Mouse (Mus musculus): ENCODE measurements at regions not wholly inside any gene's neighbourhood (a gene's known extent, or its start where the extent isn't known, plus 50 kb on each side); places are given as distances from the start of the nearest gene placed in this dataset.

DNA sequence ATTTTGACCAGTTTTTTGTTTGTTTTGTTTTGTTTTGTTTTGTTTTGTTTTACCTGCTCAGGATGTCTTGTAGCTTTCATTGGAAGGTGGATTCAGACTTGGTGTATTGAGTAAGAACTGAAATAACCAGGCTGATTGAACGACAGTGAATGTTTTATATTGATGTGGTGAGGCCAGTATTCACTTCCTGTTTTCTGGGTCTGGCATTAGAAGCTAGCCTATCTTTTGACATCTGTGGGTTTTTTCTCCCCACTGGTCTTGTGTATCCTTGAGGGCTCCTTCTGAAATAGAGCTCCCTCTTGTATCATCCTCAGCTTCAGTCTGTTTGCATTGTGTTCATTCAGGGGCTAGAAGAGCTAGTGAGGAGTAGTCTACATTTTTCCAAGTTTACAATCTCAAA is 175.5 kb downstream of the 1700129C05Rik start:
- no peak for DNase-seq (ENCODE audit: low read depth)

DNA sequence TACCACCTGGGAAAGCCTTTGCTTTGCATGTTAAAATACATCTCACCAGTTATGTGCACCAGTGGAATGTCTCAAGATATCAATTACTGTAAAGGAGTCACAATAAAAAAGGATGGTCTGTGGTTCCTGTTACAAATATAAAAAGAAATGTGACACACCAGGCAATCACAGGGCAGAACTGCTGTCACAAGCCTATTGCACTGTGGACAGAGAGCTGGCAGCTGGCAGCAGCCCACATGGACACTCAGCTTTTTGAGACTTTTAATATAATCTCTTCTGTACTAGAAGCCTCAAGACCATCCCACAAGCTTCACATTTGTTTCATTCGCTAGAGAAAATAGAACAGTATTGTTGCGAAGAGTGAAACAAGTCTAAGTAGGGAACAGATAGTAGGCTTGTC is 197.7 kb downstream of the 1700129C05Rik start:
- DNase-seq (ENCODE audit: low read depth), result no peak

DNA sequence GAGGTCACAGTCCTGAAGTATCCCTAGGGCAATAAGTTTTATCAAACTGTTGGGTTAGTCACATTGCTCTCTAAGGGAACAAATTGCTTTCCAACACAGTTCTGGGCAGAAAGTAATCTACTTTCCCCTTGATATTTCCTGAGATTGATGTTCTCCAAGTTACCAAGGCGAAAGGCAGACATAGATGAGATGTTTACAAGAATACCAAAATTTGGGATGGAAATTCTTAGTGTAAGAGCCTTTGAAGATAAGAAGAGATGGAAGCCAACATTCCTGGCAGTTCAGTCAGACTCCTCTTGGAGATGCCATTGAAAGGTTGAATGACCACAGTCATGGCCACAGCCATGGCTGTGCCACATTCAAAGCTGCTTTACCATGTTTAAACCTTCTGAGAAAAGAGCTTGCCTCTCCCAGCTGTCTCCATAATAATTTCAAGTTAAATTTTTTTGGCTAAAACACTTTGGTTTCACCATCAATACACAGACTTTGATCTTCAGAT is 199.4 kb downstream of the 1700129C05Rik start:
- no peak for DNase-seq (ENCODE audit: low read depth)

DNA sequence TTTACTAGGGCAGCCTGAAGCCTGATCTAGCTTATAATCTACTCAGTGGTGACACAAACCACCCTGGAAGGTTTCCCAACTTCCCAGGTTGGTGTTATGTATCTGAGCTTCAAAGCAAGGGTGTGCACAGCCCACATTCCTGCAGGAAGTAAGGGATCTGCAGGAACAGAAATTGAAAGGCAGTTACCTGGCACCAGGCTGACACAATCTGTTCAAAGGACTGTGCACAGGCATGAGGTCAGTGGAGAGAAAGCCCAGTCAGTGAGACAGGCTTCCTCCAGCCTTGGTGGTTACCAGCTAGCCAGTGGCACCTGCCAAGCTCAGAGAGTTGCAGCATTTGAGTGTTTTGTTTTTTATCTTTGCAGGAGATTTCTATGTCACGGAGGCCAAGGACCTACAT is 203.6 kb downstream of the 1700129C05Rik start:
- DNase-seq (ENCODE audit: low read depth), result no peak

DNA sequence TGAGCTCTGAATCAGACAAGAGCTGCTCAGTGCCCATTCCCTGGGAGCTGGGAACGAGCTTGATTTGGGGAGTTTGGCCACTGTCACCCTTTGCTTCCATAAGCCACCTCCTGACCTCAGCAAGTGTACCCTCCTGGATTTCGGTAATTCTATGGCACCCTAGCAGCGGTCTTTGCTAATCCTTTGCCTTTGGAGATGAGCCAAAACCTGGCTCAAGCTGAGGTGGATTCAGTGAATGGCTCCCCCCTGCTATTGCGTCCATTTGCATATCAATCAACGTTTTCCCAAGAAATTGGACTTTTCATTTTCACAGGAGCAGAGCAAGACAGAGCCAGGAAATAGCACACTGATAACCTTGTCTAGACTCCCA is 204.1 kb downstream of the 1700129C05Rik start:
- no peak for DNase-seq (ENCODE audit: low read depth)

DNA sequence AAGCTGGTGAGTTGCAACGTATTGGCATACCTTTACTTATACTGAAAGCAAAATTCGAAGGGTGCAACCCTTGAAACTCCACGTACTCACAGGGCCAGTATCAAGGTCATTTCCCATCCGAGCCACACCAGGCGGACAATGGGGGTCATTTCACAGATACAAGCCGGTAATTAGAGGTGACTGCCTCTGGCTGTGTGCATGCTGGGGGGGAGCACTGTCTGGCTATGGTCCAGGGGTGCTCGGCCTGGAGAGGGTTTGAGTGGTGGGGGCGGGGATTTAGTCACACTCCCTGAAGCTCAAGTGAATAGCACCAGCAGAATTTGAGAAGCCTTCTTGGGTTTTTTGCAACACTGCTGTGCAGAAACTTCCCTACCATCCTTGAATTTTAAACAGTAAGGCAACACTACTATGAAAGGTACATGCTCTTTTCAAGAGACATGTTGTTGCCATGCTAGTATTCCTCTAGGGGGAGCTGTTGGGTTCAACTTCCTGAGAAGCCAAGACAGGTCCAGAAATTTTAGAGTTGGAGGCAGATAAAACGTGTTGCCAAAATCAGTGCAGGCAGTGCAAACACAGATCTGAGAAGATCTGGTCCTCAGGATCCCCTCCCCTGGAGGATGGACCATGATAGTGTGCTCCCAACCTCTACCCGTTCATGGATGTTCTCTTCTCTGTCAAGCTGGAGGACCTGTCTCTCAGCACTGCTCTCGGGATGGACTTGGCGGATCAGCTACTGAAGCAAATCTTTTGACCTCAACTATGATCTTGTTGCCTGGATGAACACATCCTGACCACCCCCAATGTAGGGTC is 204.7 kb downstream of the 1700129C05Rik start:
- peak; percentile 1 for DNase-seq (ENCODE audit: low read depth)

DNA sequence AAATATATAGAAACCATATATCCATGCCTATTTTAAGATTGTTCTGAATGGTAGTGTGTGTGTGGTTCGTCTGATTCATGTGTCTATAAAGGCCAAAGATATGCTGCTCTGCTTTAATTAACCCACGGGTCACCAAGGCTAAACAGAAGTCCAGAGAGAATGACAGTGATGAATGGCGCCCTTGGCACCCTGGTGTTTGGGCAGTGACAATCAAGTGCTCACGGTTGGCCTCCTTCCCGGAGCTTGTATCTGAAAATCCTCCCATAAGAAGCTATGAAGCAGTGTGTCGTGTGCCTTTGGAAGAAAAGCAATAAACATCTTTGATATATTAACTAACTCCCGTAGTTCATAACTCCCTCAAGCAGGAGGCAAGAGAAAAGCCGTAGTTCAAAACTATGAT is 205.4 kb downstream of the 1700129C05Rik start:
- peak; percentile 2 for DNase-seq (ENCODE audit: low read depth)

DNA sequence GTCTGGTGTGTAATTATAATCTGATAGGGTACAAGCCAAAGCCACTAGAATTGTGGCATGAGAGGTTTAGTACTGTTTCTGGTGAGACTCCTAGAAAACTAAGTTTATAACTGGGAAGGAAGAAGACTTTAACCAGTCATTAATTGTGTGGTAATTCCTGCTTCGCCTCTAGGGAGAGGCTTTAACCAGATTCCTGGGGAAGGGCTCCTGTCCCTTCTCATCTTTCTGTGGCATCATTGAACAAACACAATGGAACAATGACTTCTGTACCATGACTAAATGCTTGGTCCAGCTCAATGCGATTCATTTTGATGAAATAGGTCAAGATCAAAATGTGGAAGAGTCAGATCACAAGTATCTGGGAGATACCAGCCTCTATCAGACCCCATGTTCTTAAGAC is 206.6 kb downstream of the 1700129C05Rik start:
- DNase-seq (ENCODE audit: low read depth), result no peak

DNA sequence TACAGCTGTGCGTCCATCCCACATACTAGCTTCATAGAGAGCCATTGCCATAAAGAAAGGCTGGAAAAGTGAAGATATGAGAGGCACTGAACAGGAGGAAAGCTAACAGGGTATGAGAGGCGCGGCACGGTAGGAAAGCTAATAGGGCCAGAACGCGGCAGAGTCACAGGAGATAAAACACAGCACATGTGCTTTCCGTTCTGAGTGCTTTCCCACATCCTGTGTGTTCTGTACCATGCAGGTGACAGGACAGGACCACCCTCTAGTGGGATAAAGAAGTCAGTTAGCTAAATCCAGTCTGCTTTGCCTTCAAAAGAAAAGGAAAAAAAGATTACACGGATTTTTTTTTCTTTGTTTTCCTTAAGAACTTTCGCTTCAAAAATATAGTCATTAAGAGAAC is 224.8 kb downstream of the 1700129C05Rik start:
- DNase-seq (ENCODE audit: low read depth), result no peak

DNA sequence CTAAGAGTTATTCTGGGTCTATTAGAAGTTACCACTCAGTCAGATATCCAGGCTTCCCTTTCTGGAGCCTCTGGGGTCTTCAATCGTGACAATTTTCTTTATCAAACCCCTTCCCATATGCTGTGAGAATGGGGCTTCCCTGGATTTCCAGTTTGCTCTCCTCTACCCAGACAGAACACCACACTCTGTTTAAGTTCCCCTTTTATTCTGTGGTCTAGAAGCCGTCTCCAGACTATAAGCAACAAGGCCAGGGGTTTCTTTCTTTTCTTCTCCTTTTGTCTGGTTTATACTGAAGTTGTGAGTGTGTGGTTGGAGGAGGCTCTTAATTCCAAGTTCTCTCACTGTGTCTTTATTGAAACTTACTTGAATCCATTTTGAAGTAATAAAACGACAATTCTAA is 225.5 kb downstream of the 1700129C05Rik start:
- no peak for DNase-seq (ENCODE audit: low read depth)

DNA sequence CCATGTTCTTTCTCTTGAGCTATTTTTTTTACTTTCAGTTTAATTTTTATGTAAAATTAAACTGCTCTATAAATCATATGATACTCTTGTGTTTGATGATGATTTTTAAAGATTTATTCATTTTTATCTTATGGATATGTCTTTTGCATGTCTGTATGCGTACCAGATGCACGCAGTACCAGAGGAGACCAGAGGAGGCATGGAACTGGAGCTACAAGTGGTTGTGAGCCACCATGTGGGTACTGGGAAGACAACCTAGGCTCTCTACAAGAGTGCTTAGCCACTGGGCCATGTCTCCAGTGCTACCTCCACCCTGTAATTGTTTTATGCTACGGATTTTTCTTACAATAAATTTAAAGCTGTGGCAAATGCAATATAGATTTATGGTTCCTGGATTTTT is 227.8 kb downstream of the 1700129C05Rik start:
- no peak for DNase-seq (ENCODE audit: low read depth)

DNA sequence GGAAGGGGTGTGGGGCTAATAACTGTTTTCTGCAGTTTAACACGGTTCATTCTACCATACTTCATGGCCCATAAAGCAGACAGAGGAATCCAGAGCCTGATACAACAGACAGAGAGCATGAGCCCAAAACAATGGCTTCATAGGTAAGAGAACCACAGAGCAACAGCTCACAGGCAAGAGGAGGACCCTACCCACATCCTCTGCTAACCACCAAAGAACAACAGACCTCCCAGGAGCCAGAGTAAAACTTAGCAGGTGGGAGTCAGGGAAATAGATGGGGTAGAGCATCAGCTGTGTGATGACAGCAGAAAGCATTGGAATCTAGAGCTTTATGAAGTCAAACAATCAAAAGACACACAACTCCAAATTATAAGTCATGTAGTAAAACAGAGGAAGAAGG is 231.8 kb downstream of the 1700129C05Rik start:
- DNase-seq (ENCODE audit: low read depth), result no peak

DNA sequence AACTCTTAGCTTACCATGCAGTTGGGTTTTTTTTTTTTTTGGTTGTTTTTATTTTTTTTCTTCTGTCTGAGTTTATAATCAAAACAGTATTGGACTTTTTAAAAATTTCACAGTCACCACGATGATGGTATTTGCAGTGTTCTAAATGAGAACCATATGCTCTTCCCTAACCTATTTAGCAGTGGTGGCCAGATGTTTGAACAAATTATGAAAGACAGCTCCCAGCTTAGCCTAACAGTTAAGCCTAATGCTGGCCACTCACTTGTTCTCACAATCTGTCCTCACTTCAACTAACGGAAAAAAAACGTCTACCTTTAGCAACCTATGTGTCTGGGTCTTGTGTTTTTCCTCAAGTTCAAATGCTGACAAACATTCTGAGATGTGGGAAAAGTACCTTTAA is 234.8 kb downstream of the 1700129C05Rik start:
- peak; percentile 2 for DNase-seq (ENCODE audit: low read depth)

DNA sequence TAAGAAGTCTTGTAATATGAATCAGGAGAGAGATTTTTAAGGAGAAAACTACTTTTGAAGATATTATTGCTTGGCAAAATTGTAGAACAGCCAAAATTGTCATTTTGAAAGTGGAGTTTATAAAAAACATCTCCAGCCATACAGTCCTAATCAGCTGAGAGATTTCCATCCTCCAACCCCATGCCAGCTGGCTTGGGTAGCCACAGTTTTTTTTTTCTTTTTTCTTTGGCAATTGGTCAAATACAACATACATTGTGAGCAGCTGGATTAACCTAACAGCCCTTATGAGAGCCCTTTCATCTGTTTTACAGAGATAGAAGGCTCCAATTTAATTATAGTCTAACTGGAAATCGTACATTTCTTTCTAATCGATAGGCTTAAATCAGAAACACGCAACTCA is 235.3 kb downstream of the 1700129C05Rik start:
- no peak for DNase-seq (ENCODE audit: low read depth)

DNA sequence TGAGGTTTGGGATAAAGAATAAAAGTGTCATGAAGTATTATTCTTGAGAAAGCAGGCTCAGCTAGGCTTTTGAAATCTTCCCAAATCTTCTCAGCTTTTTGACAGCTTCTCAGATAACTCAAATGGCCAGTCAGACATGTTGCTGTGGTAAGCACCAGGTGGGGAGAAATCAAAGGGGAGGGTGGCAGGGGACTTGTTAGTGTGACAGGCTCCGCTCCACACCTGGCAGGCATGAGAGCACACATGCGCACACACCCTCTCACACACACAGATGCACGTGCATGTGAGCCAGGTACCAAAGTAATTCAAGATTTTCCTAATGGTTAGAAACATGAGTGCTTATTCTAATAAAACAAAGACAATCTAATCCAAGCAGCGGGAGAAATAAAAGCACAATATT is 236.1 kb downstream of the 1700129C05Rik start:
- no peak for DNase-seq (ENCODE audit: low read depth)

DNA sequence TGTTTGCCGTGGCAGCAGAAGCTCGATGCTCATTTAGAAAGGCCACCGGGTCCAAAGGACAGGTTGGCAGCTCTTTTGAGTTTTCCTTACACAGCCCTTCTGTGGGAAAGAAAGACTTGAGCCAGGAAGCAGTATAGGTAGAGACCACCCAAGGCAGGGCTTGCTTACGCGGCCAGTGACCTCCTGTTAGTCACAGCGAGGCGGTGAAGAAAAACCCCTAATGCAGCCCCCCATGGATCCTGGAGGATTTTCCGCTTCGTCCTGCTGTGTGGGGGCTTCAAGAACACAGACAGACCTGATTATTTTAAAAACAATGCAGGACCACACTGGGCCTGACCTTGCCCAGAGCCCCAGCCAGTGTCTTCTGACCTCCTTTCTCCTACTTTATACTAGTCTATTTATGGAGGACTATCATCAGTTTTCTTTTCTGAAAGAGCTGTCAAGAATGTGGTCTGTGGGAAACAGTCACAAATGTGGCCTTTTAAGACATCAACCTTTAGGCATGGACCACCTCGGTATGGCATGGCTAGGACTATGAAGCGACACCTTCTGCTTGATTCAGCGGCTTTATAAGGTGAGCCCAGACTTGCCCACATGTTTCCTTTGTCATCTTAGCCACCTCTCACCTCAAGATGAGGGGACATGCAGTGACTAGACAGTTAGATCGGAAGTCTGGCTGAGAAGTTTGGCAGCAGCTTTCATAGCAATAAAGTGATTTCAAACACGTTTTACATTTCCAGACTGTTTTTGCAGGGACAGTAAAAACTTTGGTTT is 274.3 kb downstream of the 1700129C05Rik start:
- DNase-seq (ENCODE audit: low read depth), result no peak

DNA sequence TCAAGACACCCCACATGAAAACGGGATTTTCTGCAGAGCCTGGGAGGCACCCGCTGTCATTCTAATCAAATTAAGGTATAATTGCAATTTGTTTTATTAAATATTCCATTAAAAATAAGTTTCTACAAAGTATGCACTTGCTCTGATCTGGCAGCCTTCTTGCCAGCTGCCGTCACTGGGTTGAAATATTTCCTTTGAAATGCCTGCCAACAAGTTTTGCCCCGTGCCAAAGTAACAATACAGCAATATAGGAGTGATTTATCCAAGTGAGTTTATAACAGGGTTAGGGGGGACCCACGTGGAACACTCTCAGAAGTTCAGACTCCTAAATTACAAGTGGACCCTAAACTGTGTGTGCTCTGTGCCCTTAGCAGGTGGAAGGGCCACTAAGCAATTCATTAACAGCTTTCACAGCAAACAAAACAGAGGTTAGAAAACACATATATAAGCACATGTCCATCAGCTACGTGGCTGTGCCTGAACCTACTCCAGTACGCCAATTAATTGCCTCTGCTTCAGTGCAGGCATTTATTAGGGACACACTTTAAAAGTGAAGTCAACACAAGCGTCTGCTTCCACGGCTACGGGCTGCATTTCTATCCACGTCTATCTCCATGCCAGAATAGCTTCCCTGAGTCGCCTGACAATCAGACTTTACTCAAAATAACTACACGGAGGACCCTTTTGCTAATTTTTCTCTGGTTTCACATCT is 275.1 kb downstream of the 1700129C05Rik start:
- no peak for DNase-seq (ENCODE audit: low read depth)

DNA sequence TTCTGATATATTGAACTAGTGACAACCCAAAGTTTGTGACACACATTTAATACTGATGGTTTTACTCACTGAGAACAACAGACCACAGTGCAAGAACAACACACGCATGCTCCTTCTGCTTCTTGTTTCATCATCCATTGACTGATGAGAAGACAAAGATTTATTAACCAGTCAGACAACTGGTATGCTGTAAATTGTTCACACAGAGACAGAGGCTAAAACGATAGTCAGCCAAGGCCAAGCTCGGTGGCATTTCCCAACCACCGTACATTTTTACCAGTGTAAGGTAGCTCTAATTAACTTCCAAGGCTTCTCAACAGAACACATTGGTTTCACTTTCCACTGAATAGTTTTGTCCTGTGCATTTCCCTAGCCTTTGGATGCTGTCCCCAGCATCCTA is 287.8 kb downstream of the 1700129C05Rik start:
- DNase-seq (ENCODE audit: low read depth), result no peak

DNA sequence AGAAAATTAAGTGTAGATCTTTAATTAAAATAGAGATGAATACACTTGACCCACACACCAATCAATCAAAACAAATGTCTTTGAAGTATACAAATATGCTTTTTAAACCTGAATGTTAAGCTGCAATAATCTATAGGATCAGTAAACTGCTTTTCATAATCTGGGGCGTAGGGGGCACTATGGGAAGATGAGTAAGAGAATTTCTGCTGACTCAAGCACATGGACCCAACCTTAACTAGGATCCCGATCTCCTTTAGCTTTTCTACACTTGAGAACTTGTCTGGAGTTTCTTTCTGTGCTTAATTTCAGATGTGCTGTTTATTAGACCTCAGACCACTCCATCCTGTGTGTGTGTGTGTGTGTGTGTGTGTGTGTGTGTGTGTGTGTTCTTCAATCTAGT is 298.1 kb downstream of the 1700129C05Rik start:
- no peak for DNase-seq (ENCODE audit: low read depth)

DNA sequence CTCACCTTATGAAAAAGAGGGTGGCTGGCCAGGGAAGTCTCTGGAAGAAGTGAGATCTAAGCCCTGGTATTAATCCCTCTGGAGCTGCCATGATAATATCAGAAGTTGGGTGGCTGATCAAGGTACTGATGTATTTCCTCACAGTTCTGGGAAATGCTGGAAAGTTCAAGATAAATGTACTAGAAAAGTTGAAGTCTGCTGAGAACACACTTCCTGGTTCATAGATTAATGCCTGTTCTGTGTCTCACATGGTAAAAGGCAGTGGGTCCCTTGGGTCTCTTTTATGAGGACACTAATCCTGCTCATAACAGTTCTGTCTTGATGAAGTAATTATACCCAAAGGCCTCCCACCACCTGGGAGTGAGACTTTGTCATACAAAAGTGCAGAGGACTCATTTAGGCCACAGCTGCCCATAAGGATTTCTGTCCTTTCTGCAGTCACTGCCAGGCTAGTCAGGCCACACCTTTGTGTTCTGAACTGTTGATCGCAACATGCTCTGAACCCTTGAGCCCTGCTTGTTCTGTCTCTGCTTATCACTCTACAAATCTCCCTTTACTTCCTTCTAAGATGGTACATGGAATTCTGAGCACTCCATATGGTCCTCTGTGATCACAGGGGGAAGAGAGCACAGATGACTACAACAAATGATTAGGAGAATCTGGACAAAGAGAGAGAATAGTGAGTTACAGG is 300.4 kb downstream of the 1700129C05Rik start:
- DNase-seq (ENCODE audit: low read depth), result no peak

DNA sequence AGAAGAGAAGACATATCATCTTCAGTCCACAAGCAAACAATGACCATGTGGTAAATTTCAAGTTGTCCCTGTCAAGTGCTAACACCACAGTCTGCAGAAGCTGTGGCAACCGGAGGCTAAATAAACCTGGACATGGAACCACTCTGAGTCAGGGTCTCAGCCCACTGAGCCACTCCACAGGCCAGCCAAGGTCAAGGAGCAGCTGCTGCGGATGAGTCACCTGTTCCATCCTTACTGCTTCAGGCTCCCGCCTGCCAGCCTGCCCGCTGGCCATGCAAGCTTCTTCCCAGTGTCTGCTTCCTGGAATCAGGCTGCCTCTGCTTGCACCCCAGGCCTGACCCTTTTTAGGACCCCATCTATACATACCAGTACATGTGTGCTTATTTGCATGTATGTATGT is 319.8 kb downstream of the 1700129C05Rik start:
- peak; percentile 1 for DNase-seq (ENCODE audit: low read depth)

DNA sequence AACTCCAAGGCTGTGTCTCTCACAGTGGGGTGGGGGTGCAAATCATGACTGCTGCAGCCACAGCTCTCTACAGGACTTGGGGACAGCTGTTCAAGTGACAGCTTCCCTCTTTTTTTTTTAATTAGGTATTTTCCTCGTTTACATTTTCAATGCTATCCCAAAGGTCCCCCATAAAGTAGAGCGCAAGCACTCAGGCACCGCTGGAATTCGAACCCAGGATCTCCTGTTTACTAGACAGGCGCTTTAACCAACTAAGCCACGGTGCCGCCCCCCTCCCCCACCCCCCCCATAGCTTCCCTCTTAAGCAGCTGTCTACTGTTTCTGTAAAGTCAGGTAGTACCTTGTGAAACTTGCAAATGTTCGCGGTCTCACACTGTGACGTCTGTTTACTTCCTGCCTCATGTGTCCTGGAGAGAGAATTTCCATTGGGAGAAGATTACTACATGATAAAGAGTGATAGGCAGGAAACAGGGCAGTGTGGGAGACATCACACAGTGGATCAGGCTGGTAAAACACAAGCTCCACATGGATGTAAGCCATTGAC is 324.7 kb downstream of the 1700129C05Rik start:
- DNase-seq (ENCODE audit: low read depth), result no peak

All from NIH3T3 (cell line).